Mouse (Mus musculus): ENCODE results near the gene 4931409K22Rik.
A peak's percentile ranks its signal among the peaks of the same experiment; 100 is the strongest.

4931409K22Rik gene

DNA sequence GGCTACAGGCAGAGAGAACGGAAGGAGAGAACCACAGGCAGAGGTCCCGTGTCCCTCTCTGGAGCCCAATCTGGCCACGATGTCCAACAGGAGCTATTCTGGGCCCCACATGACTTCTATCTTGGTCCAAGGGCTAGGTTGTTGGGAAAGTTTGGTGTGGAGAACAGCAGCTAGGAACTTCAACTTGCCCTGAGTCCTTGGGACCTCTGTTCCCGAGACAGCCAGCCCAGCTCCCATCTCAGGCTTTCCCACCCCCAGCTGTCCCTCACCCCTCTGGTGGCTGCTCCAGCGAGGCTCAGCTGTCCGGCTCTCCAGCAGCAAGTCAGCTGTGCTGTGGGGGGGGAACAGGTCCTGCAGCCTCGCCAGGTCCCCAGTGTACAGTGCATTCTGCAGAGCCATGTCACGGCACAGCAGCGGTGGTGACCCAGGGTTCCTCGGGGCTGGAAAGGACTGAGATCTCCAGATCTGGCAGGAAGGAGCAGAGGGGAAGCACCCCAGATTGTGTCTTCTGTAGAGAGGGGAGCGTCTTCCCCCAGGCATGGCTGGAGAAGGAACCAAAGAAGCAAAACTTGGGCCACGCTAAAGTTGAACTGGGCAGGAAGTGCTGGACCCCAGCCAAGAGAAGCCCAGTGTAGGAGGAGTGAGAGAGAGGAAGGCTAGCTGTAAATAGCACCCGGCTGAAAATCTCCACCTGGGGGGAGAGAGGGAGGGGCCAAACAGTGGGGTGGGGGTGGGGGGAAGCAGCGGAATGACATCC lies 16.0 kb downstream of the 4931409K22Rik start, which contains the start of gene Asb10:
TSS of gene Asb10 (minus strand) at position 592 of the 757 bp plus-strand sequence.
- DNase-seq (ENCODE audit: low spot score) = no peak

DNA sequence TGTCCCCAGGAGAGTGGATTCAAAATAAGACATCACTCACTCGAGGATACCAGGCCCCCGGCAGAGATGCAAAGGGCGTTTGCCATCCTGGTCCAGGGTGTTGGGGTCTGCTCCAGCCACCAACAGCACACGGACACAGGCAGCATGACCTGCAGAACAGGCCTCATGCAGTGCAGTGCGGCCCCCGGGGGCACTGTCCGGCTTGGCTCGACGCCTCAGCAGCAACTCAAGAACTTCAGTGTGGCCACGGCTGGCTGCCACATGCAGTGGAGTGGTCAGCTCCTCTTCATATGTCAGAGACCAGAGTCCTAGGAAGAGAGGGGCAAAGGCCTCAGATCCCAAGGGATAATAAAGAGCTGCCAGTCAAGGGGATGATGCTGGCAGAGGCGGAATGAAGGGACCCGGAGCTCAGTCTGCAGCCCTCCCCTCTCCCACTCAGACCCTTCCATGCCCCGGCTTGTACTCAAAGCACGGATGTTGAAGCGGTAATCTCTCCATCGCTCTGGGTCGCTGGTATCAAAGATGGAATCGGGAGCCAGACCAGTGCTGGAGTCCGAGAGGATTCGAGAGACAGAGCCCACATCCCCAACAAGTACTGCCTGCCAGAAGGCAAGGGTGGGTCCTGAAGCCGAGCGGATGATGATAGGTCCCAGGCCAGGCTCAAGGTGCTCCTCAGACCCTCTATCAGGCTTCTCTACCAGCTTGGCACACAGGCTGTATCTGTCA lies 16.9 kb downstream of the 4931409K22Rik start:
- DNase-seq (ENCODE audit: low spot score) = no peak

DNA sequence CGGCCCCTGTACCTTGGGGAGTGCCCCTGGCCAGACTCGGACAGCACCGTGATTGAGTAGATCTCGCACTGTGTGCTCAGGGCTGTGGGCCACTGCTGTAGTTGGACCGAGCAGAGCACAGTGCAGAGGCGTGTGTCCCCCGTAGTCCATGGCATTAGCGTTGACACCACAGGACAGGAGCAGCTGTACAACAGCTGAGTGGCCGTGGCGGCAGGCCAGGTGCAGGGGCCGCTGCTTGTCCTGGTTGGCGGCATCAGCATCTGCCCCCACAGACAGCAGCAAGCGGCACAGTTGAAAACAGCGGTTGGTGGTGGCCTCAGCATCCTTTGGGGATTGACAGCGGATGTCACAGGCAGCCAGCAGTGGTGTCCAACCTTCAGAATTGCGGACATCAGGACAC lies 19.0 kb downstream of the 4931409K22Rik start:
- DNase-seq (ENCODE audit: low spot score) = no peak

DNA sequence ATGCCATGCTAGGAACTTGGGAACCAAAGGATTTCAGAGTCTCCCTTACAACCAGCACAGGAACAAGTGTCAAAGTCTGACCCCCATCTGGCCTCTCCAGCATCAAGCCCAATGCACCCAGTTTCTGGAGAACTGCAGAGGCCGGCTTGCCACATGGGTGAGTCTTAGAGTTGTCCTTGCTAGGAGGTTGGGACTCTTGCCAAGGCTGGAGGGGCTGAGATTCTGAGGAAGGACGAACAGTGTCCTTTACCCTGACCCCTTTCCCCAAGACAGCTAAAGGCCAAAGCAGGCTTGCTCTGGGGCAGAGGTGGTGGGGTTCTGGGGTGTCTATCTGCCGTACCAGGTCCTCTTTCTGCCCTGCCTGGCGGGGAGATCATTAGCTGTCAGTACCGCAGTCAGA lies 20.1 kb downstream of the 4931409K22Rik start:
- no peak for DNase-seq (ENCODE audit: low spot score)

DNA sequence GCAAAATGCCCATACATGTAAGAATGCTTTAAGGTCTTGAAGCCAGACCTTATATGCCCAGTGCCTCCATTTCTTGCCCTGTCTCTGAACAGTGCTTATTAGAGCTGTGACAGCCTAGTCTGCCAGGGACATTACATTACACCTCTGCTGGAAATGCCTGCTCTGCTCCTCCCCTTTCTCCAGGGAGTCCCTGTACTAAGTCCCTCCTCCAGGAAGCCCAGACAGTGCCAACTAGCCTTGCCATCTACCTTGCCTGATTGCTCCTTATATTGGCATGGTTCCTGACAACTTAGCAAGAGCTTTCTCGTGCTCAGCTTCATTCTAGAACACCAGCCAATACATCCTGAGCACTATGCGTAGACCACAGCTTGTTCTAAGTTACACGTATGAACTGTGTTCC lies 20.9 kb downstream of the 4931409K22Rik start:
- no peak for DNase-seq (ENCODE audit: low spot score)

DNA sequence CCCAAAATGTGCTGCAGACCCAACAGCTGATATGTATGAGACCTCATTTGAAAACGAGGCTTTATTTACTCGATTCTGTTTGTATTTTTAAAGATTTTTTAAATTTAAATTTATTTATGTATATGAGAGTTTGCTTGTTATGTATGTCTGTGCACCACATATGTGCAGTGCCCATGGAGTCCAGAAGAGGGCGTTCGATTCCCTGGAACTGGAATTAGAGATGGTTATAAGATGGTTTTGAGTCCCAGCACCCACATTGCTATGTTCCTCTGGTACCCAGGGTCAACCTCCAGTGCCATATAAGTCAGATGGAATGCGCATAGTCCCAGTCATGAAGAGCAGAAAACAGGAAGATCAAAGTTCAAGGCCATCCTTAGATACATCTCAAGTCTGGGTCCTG lies 22.3 kb downstream of the 4931409K22Rik start:
- no peak for DNase-seq (ENCODE audit: low spot score)

DNA sequence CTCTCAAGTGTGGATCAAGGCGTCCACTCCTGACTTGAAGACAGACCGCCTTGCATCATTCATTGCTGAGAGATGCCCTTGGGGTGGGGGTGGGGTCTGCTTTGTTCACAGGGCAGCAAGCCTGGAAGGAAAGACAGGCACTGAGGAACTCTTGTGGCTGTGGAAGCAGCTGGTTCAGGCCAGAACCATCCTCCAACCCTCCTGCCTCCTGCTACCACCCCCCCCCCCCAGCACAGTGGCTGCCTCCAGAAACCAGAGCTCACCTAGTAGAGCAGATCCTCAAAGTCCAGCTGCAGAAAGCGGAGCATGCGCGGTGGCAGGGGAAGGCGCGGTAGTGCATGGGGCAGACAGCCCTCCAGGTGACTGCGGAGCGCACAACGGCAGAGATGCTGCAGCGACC lies 23.2 kb downstream of the 4931409K22Rik start:
- DNase-seq (ENCODE audit: low spot score) = no peak

DNA sequence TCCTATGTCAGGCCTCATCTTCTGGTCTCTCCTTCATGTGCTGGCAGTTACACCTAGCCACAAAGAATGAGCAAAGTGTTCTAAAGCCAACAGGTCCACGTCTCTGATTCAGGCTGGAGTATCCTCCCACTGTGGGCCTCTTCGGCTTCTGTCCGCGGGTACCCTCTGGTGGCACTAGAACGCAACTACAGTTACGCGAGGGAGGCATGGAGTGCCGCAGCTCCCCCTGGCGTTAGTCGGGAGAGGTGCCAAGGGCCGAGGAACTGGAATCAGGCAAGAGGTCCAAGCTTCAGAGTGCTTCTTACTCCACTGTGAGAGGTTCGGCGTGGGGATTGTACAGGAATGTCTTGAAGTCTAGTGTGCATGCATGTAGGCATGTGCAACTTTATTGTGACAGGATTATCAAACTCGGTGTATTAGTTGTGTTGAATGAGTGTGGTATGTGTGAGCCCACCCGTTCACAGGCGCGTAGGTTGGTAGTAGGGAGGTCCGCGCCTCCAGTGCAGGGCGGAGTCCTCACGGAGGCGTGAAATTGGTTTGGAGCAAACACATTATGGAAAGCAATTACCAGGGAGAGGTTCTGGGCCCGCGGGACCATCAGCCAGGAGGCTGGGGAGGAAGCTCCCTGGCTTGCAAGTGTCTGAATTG lies 26.4 kb downstream of the 4931409K22Rik start:
- DNase-seq (ENCODE audit: low spot score) = peak; percentile 85

DNA sequence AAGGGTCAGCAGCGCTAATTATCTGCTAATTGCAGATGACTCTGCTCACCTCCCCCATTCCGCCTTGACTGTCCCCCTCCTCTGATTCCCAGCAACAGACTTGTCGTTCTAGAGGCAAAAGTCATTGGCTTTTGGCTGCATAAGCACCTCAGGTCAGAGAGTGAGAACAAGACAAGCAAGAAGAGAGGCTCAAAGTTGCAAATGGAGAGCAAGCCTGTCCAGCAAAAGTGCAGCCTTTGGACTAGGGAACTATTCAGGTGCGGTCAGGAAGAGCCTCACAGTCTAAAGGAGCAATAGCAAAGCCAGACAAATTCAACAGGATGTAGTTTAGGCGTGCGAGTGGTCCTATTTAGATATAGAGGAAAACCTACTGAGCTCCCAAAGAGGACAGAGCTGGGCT lies 28.8 kb downstream of the 4931409K22Rik start:
- DNase-seq (ENCODE audit: low spot score) = no peak

DNA sequence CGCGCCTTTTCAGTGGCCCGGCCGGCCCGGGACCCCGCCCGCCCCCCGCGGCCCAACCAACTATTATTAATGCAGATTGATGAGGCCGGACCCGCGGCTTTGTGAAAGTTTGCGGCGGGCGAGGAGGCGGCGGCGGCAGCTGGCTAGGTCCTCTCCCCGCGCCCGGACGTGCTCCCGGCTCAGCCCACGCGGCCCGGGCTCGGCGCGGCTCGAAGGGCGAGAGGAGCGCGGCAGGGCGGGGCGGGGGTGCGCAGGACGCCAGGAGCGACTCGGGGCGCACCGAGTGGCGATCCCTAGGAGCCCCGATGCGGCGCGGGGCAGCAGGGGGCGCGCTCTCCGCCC lies 29.7 kb downstream of the 4931409K22Rik start, which contains the start of gene Gbx1:
TSS of gene Gbx1 (minus strand) at position 314 of the 342 bp plus-strand sequence.
- DNase-seq (ENCODE audit: low spot score) = no peak

DNA sequence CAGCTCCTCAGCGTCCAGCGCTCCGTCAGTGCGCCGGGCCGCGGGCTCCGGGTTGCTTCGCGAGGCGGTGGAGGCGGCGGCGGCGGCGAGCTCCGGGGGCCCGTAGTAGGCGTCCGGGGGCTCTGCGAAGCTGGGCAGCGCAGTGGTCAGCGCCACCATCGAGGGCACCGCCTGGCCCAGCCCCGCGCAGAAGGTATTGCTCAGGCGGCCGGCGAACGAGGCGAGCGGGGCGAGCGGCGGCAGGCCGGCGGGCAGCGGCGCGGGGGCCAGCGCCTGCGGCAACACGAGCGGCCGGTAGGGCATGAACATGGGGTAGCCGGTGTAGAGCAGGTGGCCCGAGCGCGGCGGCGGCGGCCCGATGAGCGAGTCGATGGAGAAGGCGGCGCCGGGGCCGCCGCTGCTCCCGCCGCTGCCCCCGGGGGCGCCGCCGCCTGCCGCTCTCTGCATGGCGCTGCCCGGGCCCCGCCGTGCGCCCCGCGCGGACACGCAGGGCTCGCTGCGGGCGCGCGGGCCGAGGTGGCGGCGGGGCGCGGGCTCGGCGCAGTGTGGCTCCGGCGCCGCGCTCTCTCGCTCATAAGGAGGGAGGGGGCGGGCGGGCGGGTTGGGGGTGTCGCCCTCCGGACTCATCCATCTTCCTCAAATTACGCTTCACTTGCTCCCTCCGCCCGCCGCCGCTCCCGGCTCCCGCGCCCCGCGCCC lies 30.3 kb downstream of the 4931409K22Rik start:
- DNase-seq (ENCODE audit: low spot score) = no peak

DNA sequence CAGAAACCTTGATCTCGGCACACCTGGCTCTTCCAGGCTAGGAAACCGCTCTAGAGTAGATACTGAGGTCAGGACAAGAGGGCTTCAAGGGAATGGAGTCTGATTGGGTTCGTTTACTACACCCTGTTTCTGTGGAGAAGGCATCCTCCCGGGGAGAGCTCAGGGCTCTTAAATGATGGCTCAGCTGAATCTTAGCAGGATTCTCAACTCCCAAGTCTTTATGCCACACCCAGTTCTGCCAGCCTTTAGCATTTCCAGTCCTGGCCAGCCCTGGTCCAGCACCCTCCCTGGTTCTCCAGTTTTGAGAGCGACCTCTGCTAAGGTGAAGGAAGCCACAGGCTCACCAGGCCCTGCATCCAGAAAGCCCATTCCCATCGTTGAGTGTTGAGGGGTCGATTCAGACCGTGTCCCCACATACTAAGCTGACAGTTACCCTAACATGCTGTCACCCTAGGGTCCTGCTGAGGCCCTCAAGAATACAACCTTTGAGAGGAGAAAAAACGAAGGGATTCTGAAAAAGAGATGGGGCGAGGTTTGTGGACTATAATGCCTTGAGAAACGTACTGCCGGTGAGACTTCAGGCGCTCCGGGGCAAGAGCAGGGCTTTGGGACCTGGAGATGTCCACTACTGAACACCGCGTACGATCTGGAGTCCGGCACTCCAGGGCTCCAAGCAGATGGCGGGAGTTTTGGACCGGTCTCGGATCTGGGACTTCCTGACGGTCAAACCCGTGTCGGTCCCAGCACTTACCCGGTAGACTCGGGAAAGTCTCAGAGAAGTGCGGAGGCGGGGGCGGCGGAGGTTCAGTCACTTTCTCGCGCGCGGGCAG lies 31.0 kb downstream of the 4931409K22Rik start:
- no peak for DNase-seq (ENCODE audit: low spot score)

DNA sequence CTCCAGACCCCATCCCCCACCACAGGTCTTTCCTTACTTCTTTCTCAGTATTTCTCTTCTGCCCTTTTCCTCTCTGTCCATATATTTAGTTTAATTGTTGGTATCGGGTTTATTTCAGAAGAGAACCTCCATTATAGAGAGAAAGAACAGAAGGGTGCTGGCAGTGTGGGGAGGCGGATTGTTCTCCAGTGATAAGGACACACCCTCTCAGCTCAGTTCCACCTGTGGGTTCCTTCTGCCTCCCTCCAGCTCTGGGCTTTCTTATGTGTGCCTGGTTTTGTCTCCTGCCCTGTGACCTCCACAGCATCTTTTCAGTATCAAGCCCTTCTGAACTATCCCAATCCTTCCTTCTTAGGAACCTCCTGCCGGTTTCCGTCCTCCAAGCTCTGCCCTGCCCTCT lies 32.1 kb downstream of the 4931409K22Rik start:
- no peak for DNase-seq (ENCODE audit: low spot score)

DNA sequence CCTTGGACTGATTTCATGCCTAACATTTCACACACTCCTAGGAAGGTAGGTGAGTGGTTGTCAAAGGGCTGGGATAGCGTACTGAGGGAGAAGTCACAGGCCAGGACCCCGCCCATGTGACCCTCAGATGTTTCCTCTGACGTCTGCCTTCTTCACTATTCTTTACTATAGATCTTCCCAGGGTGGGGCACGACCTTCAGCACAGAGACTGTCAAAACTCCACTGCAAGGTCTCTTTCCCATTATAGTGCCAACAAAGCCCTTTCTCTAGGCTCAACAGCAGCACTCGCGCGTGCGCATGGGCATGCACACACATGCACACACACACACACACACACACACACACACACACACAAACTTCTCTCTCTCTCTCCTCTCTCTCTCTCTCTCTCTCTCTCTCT lies 32.8 kb downstream of the 4931409K22Rik start:
- no peak for DNase-seq (ENCODE audit: low spot score)

DNA sequence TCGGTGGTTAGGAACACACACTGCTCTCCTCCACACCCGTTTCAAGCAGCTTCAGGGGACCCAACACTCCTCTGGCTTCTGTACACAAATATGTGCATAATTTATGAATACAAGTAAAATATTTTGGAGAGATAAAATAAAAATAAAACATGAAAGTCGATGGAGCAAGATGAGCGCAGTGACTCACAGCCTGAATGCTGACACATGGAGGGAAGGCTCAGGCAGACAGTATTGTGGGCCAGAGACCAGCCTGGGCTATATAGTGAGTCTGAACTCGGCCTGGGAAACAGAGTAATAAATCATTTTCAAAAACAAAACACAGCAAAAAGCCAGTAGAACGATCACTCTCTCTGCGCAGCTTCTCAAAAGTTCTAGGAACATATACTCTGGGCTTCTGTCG lies 35.2 kb downstream of the 4931409K22Rik start:
- DNase-seq (ENCODE audit: low spot score) = no peak

DNA sequence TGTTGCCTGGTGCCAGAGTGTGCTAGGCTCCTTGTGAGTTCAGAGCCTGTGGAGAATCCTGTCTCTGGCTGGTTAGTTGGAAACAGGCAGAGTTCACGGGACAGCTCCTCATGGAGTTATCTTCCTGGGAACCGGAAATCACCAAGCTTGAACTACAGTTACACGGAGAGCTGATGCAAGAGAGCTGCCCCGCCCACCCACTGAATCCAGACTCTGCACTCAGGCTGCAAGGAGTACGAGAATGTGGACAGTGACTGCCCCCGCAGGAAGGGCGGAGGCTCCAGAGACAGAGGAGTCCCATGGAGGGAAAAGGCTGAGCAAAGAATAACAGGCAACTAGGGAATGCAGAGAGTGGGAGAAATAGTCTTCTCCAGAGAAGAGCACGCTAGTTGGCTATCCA lies 44.3 kb downstream of the 4931409K22Rik start:
- no peak for DNase-seq (ENCODE audit: low spot score)

DNA sequence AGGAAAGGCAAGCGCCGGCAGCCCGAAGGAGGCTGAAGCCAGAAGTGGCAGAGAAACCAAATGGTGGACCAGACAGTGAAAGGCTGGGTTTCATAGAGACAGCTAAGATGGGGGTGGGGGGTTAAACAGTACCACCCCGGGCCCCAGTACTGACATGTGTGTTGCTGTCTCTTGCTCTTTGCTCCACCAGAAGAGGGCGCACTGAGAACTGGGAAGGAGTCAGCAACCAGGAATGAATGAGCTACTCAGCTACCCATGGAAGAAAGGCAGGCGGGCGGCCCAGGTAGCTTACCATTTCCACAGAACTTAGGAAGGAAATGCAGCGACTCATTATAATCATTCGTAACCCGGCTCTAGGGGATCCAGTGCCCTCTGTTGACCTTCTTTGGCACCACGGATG lies 46.0 kb downstream of the 4931409K22Rik start:
- no peak for DNase-seq (ENCODE audit: low spot score)

DNA sequence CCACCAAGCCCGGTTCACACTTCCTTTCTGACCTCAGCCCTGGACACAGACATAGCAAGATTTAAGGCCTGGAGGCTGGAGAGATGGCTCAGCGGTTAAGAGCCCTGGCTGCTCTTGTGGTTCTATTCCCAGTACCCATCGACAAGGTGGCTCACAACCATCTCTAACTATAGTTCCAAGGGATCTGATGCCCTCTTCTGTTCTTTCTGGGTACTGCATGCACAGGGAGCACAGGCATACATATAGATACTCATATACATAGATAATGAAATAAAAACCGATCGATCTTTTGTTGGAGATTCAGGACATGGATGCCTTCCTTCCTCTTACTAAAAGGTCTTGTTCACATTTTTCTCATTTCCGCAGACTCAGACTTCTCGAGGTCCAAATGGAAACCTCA lies 48.2 kb downstream of the 4931409K22Rik start:
- no peak for DNase-seq (ENCODE audit: low spot score)

DNA sequence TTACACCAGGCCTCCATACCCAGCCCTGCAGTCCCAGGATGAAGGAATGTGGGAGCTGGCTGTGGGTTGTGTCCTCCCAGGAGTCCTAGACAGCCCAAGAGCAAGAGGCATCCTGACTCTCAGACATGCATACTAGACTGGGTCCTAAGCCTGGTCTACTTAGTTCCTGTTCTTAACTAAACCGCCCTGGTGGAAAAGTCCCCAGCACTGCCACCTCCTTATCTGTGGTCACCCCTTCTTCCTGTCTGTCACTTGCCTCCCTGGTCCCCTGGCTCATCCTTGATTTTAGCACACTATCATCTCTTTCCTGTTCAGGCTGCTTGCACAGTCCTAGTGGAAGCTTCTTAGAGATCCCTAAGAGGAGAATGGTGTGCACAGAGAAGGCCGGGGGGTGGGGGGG lies 51.1 kb downstream of the 4931409K22Rik start:
- no peak for DNase-seq (ENCODE audit: low spot score)

DNA sequence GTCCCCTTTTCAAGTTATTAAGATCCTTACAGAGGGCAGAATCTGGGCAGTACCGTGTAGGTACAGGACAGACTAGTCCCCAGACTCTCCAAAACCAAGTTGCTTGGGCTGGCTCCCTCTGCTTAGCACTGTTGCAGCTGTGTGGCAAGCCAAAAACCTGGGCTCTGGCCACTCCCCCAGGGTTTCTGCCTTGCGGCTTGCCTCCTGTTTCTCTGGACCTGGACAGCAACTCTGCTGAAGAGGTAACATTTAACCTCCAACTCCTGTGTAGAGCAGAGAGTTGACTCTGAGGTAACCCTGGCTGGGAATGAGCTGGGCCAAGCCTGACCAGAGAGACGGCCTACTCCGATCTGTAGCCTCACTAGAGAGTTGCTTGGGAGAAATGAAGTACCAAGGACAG lies 53.8 kb downstream of the 4931409K22Rik start:
- no peak for DNase-seq (ENCODE audit: low spot score)

DNA sequence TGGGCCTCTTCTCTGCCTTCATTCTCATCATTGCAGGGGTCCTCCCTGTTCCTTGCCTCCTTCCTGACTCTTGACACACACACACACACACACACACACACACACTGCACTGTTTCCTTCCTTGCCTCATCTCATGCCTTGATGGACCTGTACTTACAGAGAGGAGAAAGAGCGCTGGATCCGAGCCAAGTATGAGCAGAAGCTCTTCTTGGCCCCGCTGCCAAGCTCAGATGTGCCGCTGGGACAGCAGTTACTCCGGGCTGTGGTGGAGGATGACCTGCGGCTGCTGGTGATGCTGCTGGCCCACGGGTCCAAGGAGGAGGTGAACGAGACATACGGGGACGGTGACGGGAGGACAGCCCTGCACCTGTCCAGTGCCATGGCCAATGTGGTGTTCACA lies 55.8 kb downstream of the 4931409K22Rik start:
- DNase-seq (ENCODE audit: low spot score) = no peak

DNA sequence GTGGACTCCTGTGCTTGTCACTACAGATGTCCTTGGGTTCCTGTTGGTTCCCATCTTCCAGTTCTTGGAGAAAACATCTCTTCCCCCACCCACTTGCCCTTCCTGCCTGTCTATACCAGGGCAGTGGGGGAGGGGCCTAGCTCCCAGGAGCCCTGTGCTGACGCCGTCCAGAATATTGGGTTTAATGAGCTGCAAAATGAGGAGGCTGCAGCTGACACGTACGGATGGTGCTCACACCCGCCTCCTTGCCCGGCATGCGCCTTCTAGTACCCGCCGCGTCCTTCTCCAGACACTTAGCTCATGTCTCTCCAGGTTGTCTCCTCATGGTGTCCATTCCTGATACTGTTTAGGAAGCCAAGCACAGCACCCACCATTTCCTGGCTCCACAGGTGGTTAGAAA lies 57.5 kb downstream of the 4931409K22Rik start:
- no peak for DNase-seq (ENCODE audit: low spot score)

Measured in left cerebral cortex, adult 11 months (tissue).